Mouse (Mus musculus): ENCODE results near the gene Bcl2.

DNA sequence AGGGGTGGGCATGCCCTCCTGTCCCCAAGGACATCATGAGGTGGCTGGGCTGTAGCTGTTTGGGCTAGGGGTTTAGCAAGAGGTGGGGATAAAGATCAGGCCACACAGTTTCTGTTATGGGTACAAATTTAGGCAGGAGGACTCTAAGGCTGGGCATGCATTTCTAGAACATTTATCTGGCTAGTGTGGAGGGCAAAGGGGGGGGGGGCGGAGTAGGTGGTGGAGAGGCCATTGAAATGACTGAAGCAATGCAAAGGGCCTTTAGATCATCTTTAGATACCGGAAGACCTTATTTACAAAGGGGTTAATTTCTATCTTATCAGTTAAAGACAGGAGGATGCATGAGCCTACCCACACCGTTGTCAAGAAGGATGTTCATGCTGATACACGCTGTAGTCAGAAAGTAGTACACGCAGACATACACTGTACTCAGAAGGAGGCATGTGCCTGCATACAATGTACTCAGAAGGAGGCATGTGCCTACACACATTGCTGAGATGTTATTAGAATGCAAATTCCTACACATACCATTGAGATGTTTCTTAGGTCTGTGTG, 55.7 kb downstream of the Bcl2 start:
- no peak for TF ChIP-seq CTCF (IDR thresholded peaks at IDR 0.05; ENCODE audit: low read depth)
- no peak for TF ChIP-seq EP300 (IDR thresholded peaks at IDR 0.05; ENCODE audit: low read depth)

Data from heart, postnatal 0 days (tissue).